Mouse (Mus musculus) lung, embryonic 16.5 days (tissue): ENCODE data around the gene Prkar2a. TPM values are rescaled to one million over a fixed set of nuclear protein-coding genes. Genes with fewer than 3 reads are reported as not detected.

Experiments used
- ATAC-seq: fragments of 200-750 bp; cut with Nextera tagmentation; 2 replicates; pipeline ENCODE4 v1.8.0; 2017; ENCODE audit warnings: low read depth, mild to moderate bottlenecking, moderate library complexity
- H3K27ac ChIP-seq: fragments of 300-500 bp; sonication (generic); 2 replicates; pipeline ENCODE4 v1.5.1; 2014; ENCODE audit warnings: mild to moderate bottlenecking, control low read depth, low read length
- H3K27me3 ChIP-seq: fragments of 300-500 bp; sonication (generic); 2 replicates; pipeline ENCODE4 v1.6.1; 2014; ENCODE audit warnings: low read depth, low read length, mixed read lengths; ENCODE audit not compliant: control insufficient read depth, insufficient read depth
- H3K36me3 ChIP-seq: fragments of 300-500 bp; sonication (generic); 2 replicates; pipeline ENCODE4 v1.6.1; 2014; ENCODE audit warnings: low read length; ENCODE audit not compliant: control insufficient read depth, insufficient read depth
- H3K4me1 ChIP-seq: fragments of 300-500 bp; sonication (generic); replicated peaks from 2 replicates; pipeline ENCODE4 v1.6.1; 2014; ENCODE audit warnings: low read length, mixed read lengths; ENCODE audit not compliant: control insufficient read depth, insufficient read depth
- H3K4me2 ChIP-seq: fragments of 300-500 bp; sonication (generic); 2 replicates; pipeline ENCODE4 v1.6.1; 2014; ENCODE audit warnings: low read depth, low read length, control low read depth
- H3K4me3 ChIP-seq: fragments of 300-500 bp; sonication (generic); 2 replicates; pipeline ENCODE4 v1.5.1; 2014; ENCODE audit warnings: mild to moderate bottlenecking, low read length, control low read depth
- H3K9ac ChIP-seq: fragments of 300-500 bp; sonication (generic); 2 replicates; pipeline ENCODE4 v1.6.1; 2014; ENCODE audit warnings: low read length, control low read depth
- H3K9me3 ChIP-seq: fragments of 300-500 bp; sonication (generic); 2 replicates; pipeline ENCODE4 v1.6.1; 2016; ENCODE audit warnings: low read length; ENCODE audit not compliant: control insufficient read depth
- WGBS: fragments of 180-500 bp; shearing (Covaris S2); extraction: QIAGEN DNeasy Blood & Tissue Kit; methylation state at CpG from one replicate; pipeline ENCODE4 v1.1.7; 2014; 5-methylcytosine and 5-hydroxymethylcytosine counted together
- polyA plus RNA-seq: library from polyadenylated mRNA; unstranded; fragments of >200 nt; fragmentation: Nextera tagmentation; extraction: Ambion mirVana; gene quantifications from 2 replicates; pipeline ENCODE4 v1.2.1, GENCODE M21; 2015

Prkar2a gene
- polyA plus RNA-seq, 1 experiment from 2014 or later: 14.8 TPM

- no peak for ATAC-seq
- Histone ChIP-seq H3K4me1 (no peaks in the 10 kb centered on the region), H3K9me3 (no peaks in the 10 kb centered on the region), H3K9ac (no peak overlapping the region), H3K27me3 (no peaks in the 10 kb centered on the region), H3K36me3 (peaks cover 15% of the 10 kb centered on the region), H3K27ac (no peak overlapping the region), H3K4me2 (no peak overlapping the region), H3K4me3 (no peak overlapping the region)
- 48% methylated on average over 3 of the region's 3 CpGs for WGBS
Measured at GRCm38 (mm10) chr9:108739239-108739638, 50.1 kb downstream of the Prkar2a start.

- no peaks in the 10 kb centered on the region for H3K4me1 ChIP-seq
- H3K4me3 ChIP-seq: no peak overlapping the region
- no peak overlapping the region for H3K4me2 ChIP-seq
- no peak overlapping the region for H3K27ac ChIP-seq
- WGBS: 92% methylated on average over 1 of the region's 1 CpGs
- ATAC-seq: no peak
- no peak overlapping the region for H3K9ac ChIP-seq
- H3K27me3 ChIP-seq: no peaks in the 10 kb centered on the region
- peaks cover 16% of the 10 kb centered on the region for H3K36me3 ChIP-seq
- H3K9me3 ChIP-seq: no peaks in the 10 kb centered on the region
Measured at GRCm38 (mm10) chr9:108740062-108740461, 50.9 kb downstream of the Prkar2a start.

GRCm38 (mm10) chr9:108742048-108742447 lies 52.9 kb downstream of the Prkar2a start:
- H3K36me3 ChIP-seq: peaks cover 18% of the 10 kb centered on the region
- no peaks in the 10 kb centered on the region for H3K9me3 ChIP-seq
- ATAC-seq: no peak
- no peak overlapping the region for H3K27ac ChIP-seq
- no peaks in the 10 kb centered on the region for H3K27me3 ChIP-seq
- no peak overlapping the region for H3K9ac ChIP-seq
- H3K4me1 ChIP-seq: no peaks in the 10 kb centered on the region
- no peak overlapping the region for H3K4me3 ChIP-seq
- H3K4me2 ChIP-seq: no peak overlapping the region
- WGBS: 85% methylated on average over 9 of the region's 9 CpGs

GRCm38 (mm10) chr9:108746876-108747499 lies 57.9 kb downstream of the Prkar2a start:
- Histone ChIP-seq H3K9me3 (no peaks in the 10 kb centered on the region), H3K27ac (no peak overlapping the region), H3K4me1 (no peaks in the 10 kb centered on the region), H3K36me3 (peaks cover 19% of the 10 kb centered on the region), H3K9ac (no peak overlapping the region), H3K27me3 (no peaks in the 10 kb centered on the region), H3K4me2 (no peak overlapping the region), H3K4me3 (no peak overlapping the region)
- no peak for ATAC-seq
- WGBS: 82% methylated on average over 14 of the region's 14 CpGs

GRCm38 (mm10) chr9:108747694-108748093 lies 58.6 kb downstream of the Prkar2a start:
- Histone ChIP-seq H3K27me3 (no peaks in the 10 kb centered on the region), H3K9ac (no peak overlapping the region), H3K36me3 (peaks cover 17% of the 10 kb centered on the region), H3K27ac (no peak overlapping the region), H3K9me3 (no peaks in the 10 kb centered on the region), H3K4me3 (no peak overlapping the region), H3K4me2 (no peak overlapping the region), H3K4me1 (no peaks in the 10 kb centered on the region)
- ATAC-seq: no peak
- 82% methylated on average over 3 of the region's 3 CpGs for WGBS

- no peaks in the 10 kb centered on the region for H3K9me3 ChIP-seq
- H3K27ac ChIP-seq: no peak overlapping the region
- H3K9ac ChIP-seq: no peak overlapping the region
- 74% methylated on average over 11 of the region's 11 CpGs for WGBS
- peaks cover 12% of the 10 kb centered on the region for H3K36me3 ChIP-seq
- no peak for ATAC-seq
- H3K4me3 ChIP-seq: no peak overlapping the region
- no peaks in the 10 kb centered on the region for H3K27me3 ChIP-seq
- H3K4me1 ChIP-seq: no peaks in the 10 kb centered on the region
- no peak overlapping the region for H3K4me2 ChIP-seq
Measured at GRCm38 (mm10) chr9:108748600-108749183, 59.6 kb downstream of the Prkar2a start.

GRCm38 (mm10) chr9:108750616-108751015 lies 61.5 kb downstream of the Prkar2a start:
- Histone ChIP-seq H3K27ac (no peak overlapping the region), H3K9me3 (no peaks in the 10 kb centered on the region), H3K27me3 (no peaks in the 10 kb centered on the region), H3K4me2 (no peak overlapping the region), H3K4me3 (no peak overlapping the region), H3K36me3 (peaks cover 4% of the 10 kb centered on the region; the same call in 1 of the 2 replicates), H3K4me1 (no peaks in the 10 kb centered on the region), H3K9ac (no peak overlapping the region)
- 74% methylated on average over 11 of the region's 11 CpGs for WGBS
- ATAC-seq: no peak

GRCm38 (mm10) chr9:108752142-108752920 lies 63.2 kb downstream of the Prkar2a start:
- H3K27ac ChIP-seq: no peak overlapping the region
- no peak for ATAC-seq
- no peak overlapping the region for H3K9ac ChIP-seq
- H3K4me1 ChIP-seq: no peaks in the 10 kb centered on the region
- H3K9me3 ChIP-seq: no peaks in the 10 kb centered on the region
- no peak overlapping the region for H3K4me3 ChIP-seq
- H3K27me3 ChIP-seq: no peaks in the 10 kb centered on the region
- 66% methylated on average over 10 of the region's 11 CpGs for WGBS
- H3K4me2 ChIP-seq: no peak overlapping the region
- H3K36me3 ChIP-seq: peaks cover 4% of the 10 kb centered on the region; the same call in 1 of the 2 replicates

GRCm38 (mm10) chr9:108753326-108753725 lies 64.2 kb downstream of the Prkar2a start:
- Histone ChIP-seq H3K4me2 (no peak overlapping the region), H3K9ac (no peak overlapping the region), H3K9me3 (no peaks in the 10 kb centered on the region), H3K27me3 (no peaks in the 10 kb centered on the region), H3K4me3 (no peak overlapping the region), H3K4me1 (no peaks in the 10 kb centered on the region), H3K36me3 (peaks cover 4% of the 10 kb centered on the region; the same call in 1 of the 2 replicates), H3K27ac (no peak overlapping the region)
- no peak for ATAC-seq
- 67% methylated on average over 9 of the region's 9 CpGs for WGBS
